Mouse (Mus musculus): ENCODE data around the gene 4930556J24Rik.

- TF ChIP-seq CTCF (IDR thresholded peaks at IDR 0.05; ENCODE audit: low read depth, low read length) = no peak
- TF ChIP-seq POLR2A (IDR thresholded peaks at IDR 0.05; ENCODE audit: insufficient read depth, low read length) = no peak
- TF ChIP-seq EP300 (IDR thresholded peaks at IDR 0.05; ENCODE audit: insufficient read depth, low read depth, low read length) = no peak
These were observed 39.2 kb downstream of the 4930556J24Rik start for GRCm38 (mm10) chr11:3937321-3937874.
